Mouse (Mus musculus) ES-E14 (cell line): ENCODE measurements around the gene Rnf166. TPM values are rescaled to one million over a fixed set of nuclear protein-coding genes. Genes with fewer than 3 reads are reported as not detected.
A peak's percentile ranks its signal among the peaks of the same experiment; 100 is the strongest.

ENCODE experiments used
- DNase-seq: peaks from one replicate; pipeline ENCODE4 v3.0.0-alpha.2; 2013; ENCODE audit warnings: low read depth, low spot score
- H3K27ac ChIP-seq: 2 replicates; pipeline ENCODE4 v1.5.1; 2012; ENCODE audit warnings: low read depth, mild to moderate bottlenecking, low read length, moderate library complexity, mixed read lengths; ENCODE audit not compliant: poor library complexity, insufficient read depth, severe bottlenecking
- H3K36me3 ChIP-seq: 2 replicates; pipeline ENCODE4 v1.6.1; 2012; ENCODE audit warnings: mild to moderate bottlenecking, low read length, moderate library complexity, mixed read lengths; ENCODE audit not compliant: control insufficient read depth, poor library complexity, insufficient read depth, severe bottlenecking
- H3K4me1 ChIP-seq, 2 experiments: fragments of 150-350 bp in 1 of 2; sonication (generic) in 1 of 2; 2 replicates each; pipeline ENCODE4 v1.6.1; 2012; ENCODE audit warnings: low read length in 2 of 2, mild to moderate bottlenecking in 1 of 2, mixed read lengths in 1 of 2; ENCODE audit not compliant: control insufficient read depth in 2 of 2, insufficient read depth in 2 of 2, poor library complexity in 1 of 2
- H3K4me3 ChIP-seq, 2 experiments: fragments of 150-350 bp in 1 of 2; sonication (generic) in 1 of 2; 2 replicates each; pipeline ENCODE4 v1.5.1; 2012; ENCODE audit warnings: low read length in 2 of 2, low read depth in 1 of 2, mild to moderate bottlenecking in 1 of 2, mixed read lengths in 1 of 2; ENCODE audit not compliant: insufficient read depth in 1 of 2, poor library complexity in 1 of 2, severe bottlenecking in 1 of 2
- H3K9ac ChIP-seq: 2 replicates; pipeline ENCODE4 v1.6.1; 2012; ENCODE audit warnings: low read depth, mild to moderate bottlenecking, low read length, mixed read lengths; ENCODE audit not compliant: poor library complexity, insufficient read depth, severe bottlenecking
- H3K9me3 ChIP-seq: fragments of 150-350 bp; sonication (generic); 2 replicates; pipeline ENCODE4 v1.6.1; 2012; ENCODE audit warnings: low read depth, mild to moderate bottlenecking, low read length; ENCODE audit not compliant: control insufficient read depth, insufficient read depth
- CHD2 ChIP-seq: IDR thresholded peaks from 2 replicates; pipeline ENCODE4 v1.6.1; 2014; ENCODE audit warnings: mild to moderate bottlenecking, low read depth, low read length, inconsistent platforms
- HCFC1 ChIP-seq: IDR thresholded peaks from 2 replicates; pipeline ENCODE4 v1.6.1; 2012; ENCODE audit warnings: low read length, inconsistent platforms, borderline replicate concordance; ENCODE audit not compliant: insufficient read depth
- MAFK ChIP-seq: IDR thresholded peaks from 2 replicates; pipeline ENCODE4 v1.6.1; 2014; ENCODE audit warnings: mild to moderate bottlenecking, low read depth, low read length, inconsistent platforms; ENCODE audit not compliant: insufficient read depth
- ZC3H11A ChIP-seq: IDR thresholded peaks from 2 replicates; pipeline ENCODE4 v1.6.1; 2012; ENCODE audit warnings: low read depth, mild to moderate bottlenecking, inconsistent platforms, low read length, borderline replicate concordance
- ZNF384 ChIP-seq: IDR thresholded peaks from 2 replicates; pipeline ENCODE4 v1.6.1; 2012; ENCODE audit warnings: low read depth, low read length, inconsistent platforms
- in situ Hi-C, 2 experiments: fragments of 600-800 bp; cut with MboI; formaldehyde crosslinking; loops; one replicate each; pipeline ENCODE4 v1.15.1; 2025; ENCODE audit warnings: low sequenced_read_pairs in 2 of 2, inconsistent platforms in 1 of 2; ENCODE audit not compliant: unreplicated experiment in 2 of 2
- total RNA-seq: library from RNA; depleted of rRNA; stranded (reverse); fragments of 300-350 nt; gene quantifications from 2 replicates; pipeline ENCODE4 v1.2.3, GENCODE M21; 2012

The Rnf166 gene
- total RNA-seq, 1 experiment: 10.8 TPM

- DNase-seq: no peak
- Histone ChIP-seq H3K27ac (no peak overlapping the region), H3K9me3 (no peaks in the 10 kb centered on the region), H3K36me3 (peaks cover 21% of the 10 kb centered on the region), H3K4me3 (peak overlapping the region; percentile 85 to 92), H3K9ac (peak overlapping the region; percentile 85), H3K4me1 (peaks cover 0 to 9% of the 10 kb centered on the region in 2 experiments; a peak in 1 of 4 replicates)
- in situ Hi-C loops: no loop called here
- TF ChIP-seq HCFC1 (no peak), ZC3H11A (no peak), MAFK (no peak), ZNF384 (no peak), CHD2 (no peak)
Observed at GRCm38 (mm10) chr8:122474951-122475560, 808 bp downstream of the Rnf166 start.

- Histone ChIP-seq H3K36me3 (peaks cover 10% of the 10 kb centered on the region), H3K27ac (no peak overlapping the region), H3K9me3 (no peaks in the 10 kb centered on the region), H3K4me3 (no peak overlapping the region), H3K4me1 (peaks cover 0 to 9% of the 10 kb centered on the region in 2 experiments; a peak in 1 of 4 replicates), H3K9ac (no peak overlapping the region)
- TF ChIP-seq HCFC1 (no peak), ZNF384 (no peak), MAFK (no peak)
- in situ Hi-C loops: no loop called here
- DNase-seq: no peak
Observed at GRCm38 (mm10) chr8:122473911-122474421, 1.9 kb downstream of the Rnf166 start.

GRCm38 (mm10) chr8:122470691-122471090, 5.2 kb downstream of the Rnf166 start:
- in situ Hi-C loops: no loop called here
- Histone ChIP-seq H3K4me1 (peaks cover 0 to 4% of the 10 kb centered on the region in 2 experiments; a peak in 1 of 4 replicates), H3K36me3 (peaks cover 7% of the 10 kb centered on the region; the same call in 1 of the 2 replicates), H3K4me3 (no peak overlapping the region), H3K9me3 (no peaks in the 10 kb centered on the region), H3K9ac (no peak overlapping the region), H3K27ac (no peak overlapping the region)
- no peak for DNase-seq
- TF ChIP-seq ZC3H11A (no peak), MAFK (no peak), HCFC1 (no peak), ZNF384 (no peak), CHD2 (no peak)

GRCm38 (mm10) chr8:122469965-122470364, 5.9 kb downstream of the Rnf166 start:
- no peak for DNase-seq
- no peak overlapping the region for H3K27ac ChIP-seq
- peaks cover 0 to 3% of the 10 kb centered on the region in 2 experiments; a peak in 1 of 4 replicates for H3K4me1 ChIP-seq
- in situ Hi-C loops: no loop called here
- TF ChIP-seq ZC3H11A: no peak
- TF ChIP-seq CHD2: no peak
- no peak for TF ChIP-seq MAFK
- no peak for TF ChIP-seq ZNF384
- no peak for TF ChIP-seq HCFC1
- H3K4me3 ChIP-seq: no peak overlapping the region
- no peaks in the 10 kb centered on the region for H3K9me3 ChIP-seq
- H3K36me3 ChIP-seq: peaks cover 7% of the 10 kb centered on the region; the same call in 1 of the 2 replicates
- no peak overlapping the region for H3K9ac ChIP-seq
